Mouse (Mus musculus): ENCODE data around the gene Gm20458. TPM values are rescaled to one million over a fixed set of nuclear protein-coding genes. Genes with fewer than 3 reads are reported as not detected.

Gm20458 gene
- polyA plus RNA-seq (2014; fragmentation: Nextera tagmentation; extraction: Ambion mirVana), result 8.6 and 10.0 TPM in 2 replicates

DNA sequence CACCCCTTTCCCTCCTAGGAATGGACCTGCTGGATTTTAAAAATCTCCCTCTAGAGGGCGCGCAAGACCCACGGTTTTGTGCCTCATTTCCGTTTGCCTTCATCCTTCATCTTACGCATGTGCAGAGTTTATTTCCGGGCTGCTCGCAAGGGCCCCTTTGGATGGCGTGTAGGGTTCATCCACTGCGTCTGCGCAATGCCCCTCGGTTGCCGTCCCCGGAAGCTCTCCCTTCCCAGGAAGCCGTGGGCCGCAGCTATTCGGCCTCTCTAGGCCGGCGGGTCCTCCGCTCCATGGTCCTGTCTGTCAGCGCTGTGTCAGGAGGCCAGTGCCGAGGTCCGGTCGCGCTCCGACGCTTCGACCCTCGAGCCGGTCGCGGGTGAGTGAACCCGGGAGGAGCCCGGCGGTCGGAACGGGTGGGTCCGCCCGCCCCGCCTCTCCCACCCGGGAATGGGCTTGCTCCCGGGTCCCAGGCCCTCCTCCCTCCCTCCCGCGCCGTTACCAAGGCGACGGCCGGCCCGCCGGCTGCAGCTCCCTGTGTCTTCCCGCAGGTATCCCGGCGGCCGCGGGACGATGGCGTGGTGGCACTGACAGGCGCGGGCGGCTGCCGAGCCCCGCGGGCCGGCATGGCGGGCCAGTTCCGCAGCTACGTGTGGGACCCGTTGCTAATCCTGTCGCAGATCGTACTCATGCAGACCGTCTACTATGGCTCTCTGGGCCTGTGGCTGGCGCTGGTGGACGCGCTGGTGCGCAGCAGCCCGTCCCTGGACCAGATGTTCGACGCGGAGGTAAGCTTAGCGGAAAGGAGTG, at the start of gene Gm20458:
Gene Gm20458 (plus strand): TSS at position 223 of the 807 bp plus-strand sequence.
- ATAC-seq (ENCODE audit: low FRiP score) (peak; percentile 98), DNase-seq (ENCODE audit: low spot score) (peak; percentile 95)
- Histone ChIP-seq H3K4me2 (replicated peaks) (peak within 1 kb of the TSS; percentile 75), H3K4me3 (replicated peaks; ENCODE audit: low read length) (peak within 1 kb of the TSS; percentile 73), H3K27ac (peak within 1 kb of the TSS; percentile 93), H3K36me3 (replicated peaks; ENCODE audit: control insufficient read depth, insufficient read depth) (peaks cover 27% of the 10 kb centered on the region), H3K9ac (peak within 1 kb of the TSS; percentile 78), H3K4me1 (replicated peaks; ENCODE audit: control insufficient read depth, insufficient read depth, low read length) (peaks cover 17% of the 10 kb centered on the region), H3K27me3 (ENCODE audit: control insufficient read depth, insufficient read depth, low read length) (no peaks in the 10 kb centered on the region), H3K9me3 (ENCODE audit: control insufficient read depth, low read length) (no peaks in the 10 kb centered on the region)
- under 1% methylated on average over 65 of the region's 79 CpGs for WGBS

DNA sequence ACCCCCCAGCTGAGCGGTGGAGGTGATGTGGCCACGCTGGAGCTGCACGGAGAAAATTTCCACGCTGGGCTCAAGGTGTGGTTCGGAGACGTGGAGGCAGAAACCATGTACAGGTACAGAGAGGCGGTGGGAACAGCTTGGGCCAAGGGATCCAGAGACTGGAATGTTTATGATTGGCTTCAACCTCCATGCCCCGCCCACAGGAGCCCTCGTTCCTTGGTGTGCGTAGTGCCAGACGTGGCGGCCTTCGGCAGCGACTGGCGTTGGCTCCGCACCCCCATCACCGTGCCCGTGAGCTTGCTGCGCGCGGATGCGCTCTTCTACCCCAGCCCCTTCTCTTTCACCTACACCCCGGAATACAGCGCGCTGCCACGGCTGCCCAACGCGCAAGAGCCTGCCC, 46.6 kb upstream of the Gm20458 start:
- H3K4me3 ChIP-seq (replicated peaks; ENCODE audit: low read length), result peak overlapping the region; percentile 15
- no peak overlapping the region for H3K9ac ChIP-seq
- no peaks in the 10 kb centered on the region for H3K9me3 ChIP-seq (ENCODE audit: control insufficient read depth, low read length)
- H3K4me1 ChIP-seq (replicated peaks; ENCODE audit: control insufficient read depth, insufficient read depth, low read length), result no peaks in the 10 kb centered on the region
- WGBS, result 32% methylated on average over 28 of the region's 28 CpGs
- H3K27me3 ChIP-seq (ENCODE audit: control insufficient read depth, insufficient read depth, low read length), result peaks cover 32% of the 10 kb centered on the region
- no peaks in the 10 kb centered on the region for H3K36me3 ChIP-seq (replicated peaks; ENCODE audit: control insufficient read depth, insufficient read depth)
- no peak overlapping the region for H3K27ac ChIP-seq
- no peak for DNase-seq (ENCODE audit: low spot score)
- ATAC-seq (ENCODE audit: low FRiP score), result no peak
- H3K4me2 ChIP-seq (replicated peaks), result peak overlapping the region; percentile 40

DNA sequence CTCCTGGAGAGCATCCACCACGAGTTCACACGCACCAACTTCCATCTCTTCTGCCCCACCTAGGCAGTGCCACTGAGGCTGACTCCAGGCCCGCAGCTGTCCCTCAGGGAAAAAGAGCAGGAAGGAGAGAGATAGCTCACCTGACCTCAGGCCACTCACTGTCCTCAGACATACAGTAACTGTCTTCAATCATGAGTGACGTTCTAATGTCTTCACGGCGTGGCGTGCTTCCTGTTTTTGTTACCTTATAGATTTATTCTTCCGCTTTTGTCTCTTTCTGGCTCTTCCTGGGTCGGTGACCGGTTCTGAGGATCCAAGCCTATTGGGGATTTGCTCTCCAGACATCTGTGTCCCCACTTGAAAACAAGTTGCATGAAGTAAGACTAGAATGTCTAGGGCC, 46.2 kb upstream of the Gm20458 start:
- peak overlapping the region; percentile 15 for H3K4me3 ChIP-seq (replicated peaks; ENCODE audit: low read length)
- peak overlapping the region; percentile 40 for H3K4me2 ChIP-seq (replicated peaks)
- WGBS, result 75% methylated on average over 10 of the region's 10 CpGs
- H3K36me3 ChIP-seq (replicated peaks; ENCODE audit: control insufficient read depth, insufficient read depth), result no peaks in the 10 kb centered on the region
- H3K27me3 ChIP-seq (ENCODE audit: control insufficient read depth, insufficient read depth, low read length), result peaks cover 28% of the 10 kb centered on the region
- H3K4me1 ChIP-seq (replicated peaks; ENCODE audit: control insufficient read depth, insufficient read depth, low read length), result no peaks in the 10 kb centered on the region
- no peaks in the 10 kb centered on the region for H3K9me3 ChIP-seq (ENCODE audit: control insufficient read depth, low read length)
- no peak overlapping the region for H3K9ac ChIP-seq
- ATAC-seq (ENCODE audit: low FRiP score), result no peak
- DNase-seq (ENCODE audit: low spot score), result no peak
- no peak overlapping the region for H3K27ac ChIP-seq

DNA sequence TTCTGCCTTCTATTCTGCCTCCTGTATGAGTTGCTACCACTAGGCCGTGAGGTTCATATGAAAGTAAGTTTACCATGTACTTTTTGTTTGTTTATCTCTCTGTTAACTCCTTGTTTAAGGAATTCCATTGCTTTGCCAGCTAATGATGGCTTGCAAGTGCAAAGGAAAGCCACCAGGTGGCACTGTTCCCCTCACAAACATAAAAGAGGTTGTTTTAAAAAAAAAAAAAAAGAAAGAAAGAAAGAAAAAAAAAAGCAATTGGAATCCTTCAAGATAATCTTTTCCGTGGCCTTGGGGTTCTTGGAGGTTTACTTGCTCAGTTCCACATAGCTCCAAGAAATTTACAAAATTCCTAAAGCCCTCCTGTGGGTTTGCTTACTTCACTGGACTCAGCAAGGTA, 43.6 kb upstream of the Gm20458 start:
- Histone ChIP-seq H3K9ac (no peak overlapping the region), H3K27me3 (ENCODE audit: control insufficient read depth, insufficient read depth, low read length) (peaks cover 18% of the 10 kb centered on the region), H3K4me2 (replicated peaks) (no peak overlapping the region), H3K9me3 (ENCODE audit: control insufficient read depth, low read length) (no peaks in the 10 kb centered on the region), H3K4me1 (replicated peaks; ENCODE audit: control insufficient read depth, insufficient read depth, low read length) (no peaks in the 10 kb centered on the region), H3K36me3 (replicated peaks; ENCODE audit: control insufficient read depth, insufficient read depth) (no peaks in the 10 kb centered on the region), H3K4me3 (replicated peaks; ENCODE audit: low read length) (no peak overlapping the region), H3K27ac (no peak overlapping the region)
- ATAC-seq (ENCODE audit: low FRiP score) (no peak), DNase-seq (ENCODE audit: low spot score) (peak; percentile 82)
- WGBS, result 9% methylated on average over 2 of the region's 2 CpGs

DNA sequence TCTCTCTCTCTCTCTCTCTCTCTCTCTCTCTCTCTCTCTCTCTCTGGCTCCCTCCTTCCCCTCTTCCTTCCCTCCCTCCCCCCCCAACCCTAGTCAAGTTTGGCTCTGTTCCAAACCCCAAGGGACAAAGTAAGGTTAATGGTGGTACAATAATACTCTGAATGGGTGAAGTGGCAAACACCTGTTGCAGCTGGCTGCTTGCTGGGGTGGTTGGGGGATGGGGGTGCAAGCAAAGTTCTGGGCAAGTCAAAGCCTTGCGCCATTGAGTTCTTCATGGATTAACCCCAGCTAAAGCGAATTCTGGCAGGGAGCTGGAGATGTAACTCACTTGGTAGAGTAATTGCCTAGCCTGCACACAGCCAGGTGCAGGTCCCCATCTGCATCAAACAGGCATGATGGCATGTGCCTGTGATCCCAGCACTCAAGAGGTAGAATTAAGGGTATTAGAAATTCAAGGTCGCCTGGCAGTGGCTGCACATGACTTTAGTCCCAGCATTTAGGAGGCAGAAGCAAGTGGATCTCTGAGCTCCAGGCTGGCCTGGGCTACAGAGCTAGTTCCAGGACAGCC, 42.4 kb upstream of the Gm20458 start:
- Histone ChIP-seq H3K27ac (no peak overlapping the region), H3K36me3 (replicated peaks; ENCODE audit: control insufficient read depth, insufficient read depth) (no peaks in the 10 kb centered on the region), H3K9me3 (ENCODE audit: control insufficient read depth, low read length) (no peaks in the 10 kb centered on the region), H3K27me3 (ENCODE audit: control insufficient read depth, insufficient read depth, low read length) (peaks cover 18% of the 10 kb centered on the region), H3K4me1 (replicated peaks; ENCODE audit: control insufficient read depth, insufficient read depth, low read length) (no peaks in the 10 kb centered on the region), H3K4me3 (replicated peaks; ENCODE audit: low read length) (no peak overlapping the region), H3K4me2 (replicated peaks) (no peak overlapping the region), H3K9ac (no peak overlapping the region)
- WGBS, result 39% methylated on average over 3 of the region's 3 CpGs
- ATAC-seq (ENCODE audit: low FRiP score), result no peak
- DNase-seq (ENCODE audit: low spot score), result no peak

DNA sequence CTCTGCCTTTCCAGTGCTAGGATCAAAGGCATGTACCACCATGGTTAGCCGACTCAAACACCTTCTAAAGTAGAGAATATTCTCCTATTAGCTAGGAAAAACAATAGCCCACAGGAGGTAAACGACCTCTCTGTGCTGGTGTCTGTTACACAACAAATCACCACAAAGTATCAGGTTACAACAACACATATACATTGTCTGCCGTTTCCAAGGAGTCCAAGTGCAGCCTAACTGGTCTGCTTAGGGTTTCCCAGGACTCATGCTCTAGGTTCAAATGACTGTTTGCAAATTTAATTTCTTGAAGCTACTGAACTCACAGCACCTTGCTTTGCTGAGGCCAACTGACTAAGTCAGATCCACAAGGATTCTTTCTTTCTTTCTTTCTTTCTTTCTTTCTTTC, 41.3 kb upstream of the Gm20458 start:
- 4% methylated on average over 3 of the region's 3 CpGs for WGBS
- Histone ChIP-seq H3K27me3 (ENCODE audit: control insufficient read depth, insufficient read depth, low read length) (peaks cover 7% of the 10 kb centered on the region; the same call in 1 of the 2 replicates), H3K9ac (no peak overlapping the region), H3K36me3 (replicated peaks; ENCODE audit: control insufficient read depth, insufficient read depth) (no peaks in the 10 kb centered on the region), H3K4me2 (replicated peaks) (no peak overlapping the region), H3K4me1 (replicated peaks; ENCODE audit: control insufficient read depth, insufficient read depth, low read length) (no peaks in the 10 kb centered on the region), H3K9me3 (ENCODE audit: control insufficient read depth, low read length) (no peaks in the 10 kb centered on the region), H3K27ac (no peak overlapping the region), H3K4me3 (replicated peaks; ENCODE audit: low read length) (no peak overlapping the region)
- DNase-seq (ENCODE audit: low spot score) (no peak), ATAC-seq (ENCODE audit: low FRiP score) (no peak)

DNA sequence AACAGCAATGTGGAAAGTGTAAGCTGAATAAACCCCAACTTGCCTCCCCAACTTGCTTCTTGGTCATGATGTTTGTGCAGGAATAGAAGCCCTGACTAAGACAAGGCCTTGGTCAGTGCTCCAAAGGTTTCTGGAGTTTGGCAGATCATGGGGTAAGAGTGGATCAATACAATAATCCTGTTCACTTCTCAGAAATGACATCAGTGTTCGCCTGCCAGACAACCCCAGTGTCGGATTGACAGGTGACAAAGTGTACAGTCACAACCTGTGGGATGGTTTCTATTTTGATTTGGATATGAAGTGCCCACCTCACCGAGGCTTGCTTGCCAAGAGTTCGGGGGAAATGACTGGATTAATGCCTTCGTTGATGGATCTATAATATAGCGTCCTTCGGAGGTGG, 39.5 kb upstream of the Gm20458 start:
- Histone ChIP-seq H3K36me3 (replicated peaks; ENCODE audit: control insufficient read depth, insufficient read depth) (no peaks in the 10 kb centered on the region), H3K9me3 (ENCODE audit: control insufficient read depth, low read length) (no peaks in the 10 kb centered on the region), H3K27me3 (ENCODE audit: control insufficient read depth, insufficient read depth, low read length) (no peaks in the 10 kb centered on the region), H3K4me1 (replicated peaks; ENCODE audit: control insufficient read depth, insufficient read depth, low read length) (no peaks in the 10 kb centered on the region), H3K27ac (no peak overlapping the region), H3K4me3 (replicated peaks; ENCODE audit: low read length) (no peak overlapping the region), H3K9ac (no peak overlapping the region), H3K4me2 (replicated peaks) (no peak overlapping the region)
- 88% methylated on average over 7 of the region's 7 CpGs for WGBS
- ATAC-seq (ENCODE audit: low FRiP score), result no peak
- no peak for DNase-seq (ENCODE audit: low spot score)

DNA sequence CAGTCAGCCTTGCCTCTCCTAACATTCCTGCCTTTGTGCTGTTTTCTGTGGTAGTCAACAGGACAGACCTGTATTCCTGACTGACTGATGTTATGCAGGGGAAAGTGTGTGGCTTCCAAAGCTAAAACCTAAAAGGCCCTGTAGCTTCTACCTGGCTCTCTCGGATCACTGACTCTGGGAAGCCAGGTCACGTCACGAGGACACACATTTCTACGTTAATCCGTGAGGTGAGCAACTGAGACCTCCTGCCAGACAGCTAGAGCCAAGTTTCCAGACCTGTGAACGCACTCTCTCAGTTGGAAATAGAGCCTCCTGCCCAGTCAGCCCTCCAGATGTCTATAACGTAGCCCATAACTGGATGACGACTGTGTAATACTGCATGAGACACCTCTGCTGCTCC, 38.8 kb upstream of the Gm20458 start:
- Histone ChIP-seq H3K27me3 (ENCODE audit: control insufficient read depth, insufficient read depth, low read length) (no peaks in the 10 kb centered on the region), H3K36me3 (replicated peaks; ENCODE audit: control insufficient read depth, insufficient read depth) (no peaks in the 10 kb centered on the region), H3K9me3 (ENCODE audit: control insufficient read depth, low read length) (no peaks in the 10 kb centered on the region), H3K4me3 (replicated peaks; ENCODE audit: low read length) (no peak overlapping the region), H3K4me1 (replicated peaks; ENCODE audit: control insufficient read depth, insufficient read depth, low read length) (no peaks in the 10 kb centered on the region), H3K4me2 (replicated peaks) (no peak overlapping the region), H3K9ac (no peak overlapping the region), H3K27ac (no peak overlapping the region)
- no peak for DNase-seq (ENCODE audit: low spot score)
- WGBS, result 88% methylated on average over 8 of the region's 8 CpGs
- ATAC-seq (ENCODE audit: low FRiP score), result no peak

DNA sequence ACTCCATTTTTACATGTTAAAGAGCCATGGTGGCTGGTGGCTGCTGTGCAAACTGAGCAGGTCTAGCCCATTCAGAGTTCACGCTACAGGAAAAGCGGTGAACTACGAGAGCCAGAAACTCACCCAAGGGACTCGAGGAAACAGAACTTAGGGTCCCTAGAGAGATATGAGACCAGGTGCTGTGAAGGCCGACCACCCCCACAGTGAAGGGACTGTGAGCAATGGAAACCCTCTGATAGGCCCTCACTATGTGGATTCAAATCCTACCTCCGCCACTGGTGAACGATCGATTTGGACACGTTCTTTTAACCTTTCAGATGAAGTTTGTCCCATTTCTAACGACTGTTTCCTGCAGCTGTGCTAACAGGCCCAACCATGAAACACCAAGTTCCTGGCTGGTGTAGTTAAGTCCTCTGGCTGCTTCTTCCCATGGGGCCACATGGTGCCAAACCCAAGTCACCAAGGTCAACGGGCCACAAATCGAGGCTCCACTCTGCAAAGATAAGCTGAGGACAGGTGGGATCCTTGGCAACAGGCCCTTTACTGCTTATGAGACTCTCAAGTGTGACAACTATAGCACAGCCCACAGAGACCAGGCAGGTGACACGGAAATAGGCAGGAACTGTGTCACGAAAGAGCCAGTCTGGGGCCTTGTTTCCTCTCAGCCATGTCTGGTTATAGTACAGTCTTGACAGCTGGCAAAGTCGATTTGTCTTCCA, 37.9 kb upstream of the Gm20458 start:
- Histone ChIP-seq H3K27ac (no peak overlapping the region), H3K9me3 (ENCODE audit: control insufficient read depth, low read length) (no peaks in the 10 kb centered on the region), H3K4me3 (replicated peaks; ENCODE audit: low read length) (no peak overlapping the region), H3K9ac (no peak overlapping the region), H3K27me3 (ENCODE audit: control insufficient read depth, insufficient read depth, low read length) (no peaks in the 10 kb centered on the region), H3K36me3 (replicated peaks; ENCODE audit: control insufficient read depth, insufficient read depth) (no peaks in the 10 kb centered on the region), H3K4me2 (replicated peaks) (no peak overlapping the region), H3K4me1 (replicated peaks; ENCODE audit: control insufficient read depth, insufficient read depth, low read length) (no peaks in the 10 kb centered on the region)
- ATAC-seq (ENCODE audit: low FRiP score), result no peak
- 92% methylated on average over 15 of the region's 15 CpGs for WGBS
- DNase-seq (ENCODE audit: low spot score), result no peak
